Mouse (Mus musculus) left cerebral cortex, adult 2 months (tissue): ENCODE results near the gene F830045P16Rik. TPM values are rescaled to one million over a fixed set of nuclear protein-coding genes. Genes with fewer than 3 reads are reported as not detected.
A peak's percentile ranks its signal among the peaks of the same experiment; 100 is the strongest.

Source experiments
- DNase-seq, 2 experiments: peaks; one replicate each; pipeline ENCODE4 v3.0.0; 2021 to 2022; ENCODE audit warnings: low spot score in 2 of 2, mixed read lengths in 1 of 2; ENCODE audit errors: extremely low spot score in 1 of 2
- H3K27ac ChIP-seq: fragments of 200-600 bp; 2 replicates; pipeline ENCODE4 v1.8.1; 2022
- H3K4me3 ChIP-seq: fragments of 200-600 bp; 2 replicates; pipeline ENCODE4 v1.8.1; 2022
- CTCF ChIP-seq: fragments of 200-600 bp; IDR thresholded peaks from 2 replicates; pipeline ENCODE4 v1.8.1; 2022; ENCODE audit warnings: antibody characterized with exemption, mild to moderate bottlenecking, moderate library complexity
- intact Hi-C: fragments of 180-260 bp; cut with DNase I; formaldehyde crosslinking; loops from one replicate; pipeline ENCODE4 v1.15.1; 2025
- long read RNA-seq, 2 experiments: library from polyadenylated mRNA; stranded (forward); transcript quantifications; one replicate each; pipeline ENCODE4 v2.0.0; 2021; ENCODE audit warnings: borderline mapping rate in 2 of 2
- total RNA-seq, 2 experiments: library from RNA; stranded (reverse); gene quantifications; 2 replicates each; pipeline ENCODE4 v1.2.3; 2021

Gene F830045P16Rik
- 1 to 10 TPM in 1 of 2 experiments, under 1 TPM in 1; 0.47 to 1.3 TPM for total RNA-seq
- long read RNA-seq, experiment 1, partial matches to known transcripts, result 1 of 4 reads
- long read RNA-seq, experiment 1, other reads (novel, unspliced or antisense), result 3 of 4 reads
- long read RNA-seq, experiment 2, partial matches to known transcripts, result 0 of 2 reads
- long read RNA-seq, experiment 2, other reads (novel, unspliced or antisense), result 2 of 2 reads

GRCm38 (mm10) chr2:129536377-129536776 is at the start of gene F830045P16Rik:
TSS of gene F830045P16Rik (minus strand) at chr2:129536602.
- Histone ChIP-seq H3K4me3 (no peak within 1 kb of the TSS), H3K27ac (no peak within 1 kb of the TSS)
- no peak for DNase-seq
- TF ChIP-seq CTCF, result no peak
- intact Hi-C loops, result loop anchor here (2.0 kb wide), 1 partner anchor 34 kb away; no protein-coding TSS in a partner anchor

- no peak overlapping the region for H3K4me3 ChIP-seq
- peak overlapping the region; percentile 16; the same call in 1 of the 2 replicates for H3K27ac ChIP-seq
- no peak for TF ChIP-seq CTCF
- DNase-seq, result no peak
- intact Hi-C loops, result no loop called here
Measured at GRCm38 (mm10) chr2:129585904-129586514, 49.6 kb upstream of the F830045P16Rik start.

- Histone ChIP-seq H3K4me3 (no peak overlapping the region), H3K27ac (no peak overlapping the region)
- DNase-seq, result no peak
- no peak for TF ChIP-seq CTCF
- intact Hi-C loops, result no loop called here
Measured at GRCm38 (mm10) chr2:129584905-129585304, 48.5 kb upstream of the F830045P16Rik start.

- Histone ChIP-seq H3K4me3 (no peak overlapping the region), H3K27ac (no peak overlapping the region)
- TF ChIP-seq CTCF, result no peak
- DNase-seq, result no peak
- intact Hi-C loops, result no loop called here
Measured at GRCm38 (mm10) chr2:129582261-129582660, 45.9 kb upstream of the F830045P16Rik start.

- no peak for TF ChIP-seq CTCF
- no peak overlapping the region for H3K27ac ChIP-seq
- intact Hi-C loops, result no loop called here
- no peak for DNase-seq
- no peak overlapping the region for H3K4me3 ChIP-seq
Measured at GRCm38 (mm10) chr2:129581826-129582225, 45.4 kb upstream of the F830045P16Rik start.

GRCm38 (mm10) chr2:129580656-129581055 is 44.3 kb upstream of the F830045P16Rik start:
- peak; percentile 73 to 78 for DNase-seq
- no peak overlapping the region for H3K4me3 ChIP-seq
- TF ChIP-seq CTCF, result no peak
- no peak overlapping the region for H3K27ac ChIP-seq
- intact Hi-C loops, result no loop called here

- peak in 1 of 2 experiments; percentile 52 for DNase-seq
- no peak for TF ChIP-seq CTCF
- intact Hi-C loops, result no loop called here
Measured at GRCm38 (mm10) chr2:129576611-129577447, 40.4 kb upstream of the F830045P16Rik start.

GRCm38 (mm10) chr2:129575113-129575512 is 38.7 kb upstream of the F830045P16Rik start:
- intact Hi-C loops, result no loop called here
- Histone ChIP-seq H3K4me3 (no peak overlapping the region), H3K27ac (peak overlapping the region; percentile 95)
- no peak for TF ChIP-seq CTCF
- no peak for DNase-seq

More at GRCm38 (mm10) chr2:129576611-129577447, 40.4 kb upstream of the F830045P16Rik start:
- Histone ChIP-seq H3K4me3 (no peak overlapping the region), H3K27ac (peak overlapping the region; percentile 95; the same call in 1 of the 2 replicates)

- peak; percentile 70 to 78 for DNase-seq
- Histone ChIP-seq H3K4me3 (peak overlapping the region; percentile 28), H3K27ac (peak overlapping the region; percentile 95)
- TF ChIP-seq CTCF, result no peak
- intact Hi-C loops, result loop anchor here (1.0 kb wide), 1 partner anchor 19 kb away; no protein-coding TSS in a partner anchor
Measured at GRCm38 (mm10) chr2:129574395-129575046, 38.1 kb upstream of the F830045P16Rik start.

GRCm38 (mm10) chr2:129573701-129574273 is 37.4 kb upstream of the F830045P16Rik start:
- Histone ChIP-seq H3K27ac (peak overlapping the region; percentile 95), H3K4me3 (peak overlapping the region; percentile 28)
- intact Hi-C loops, result loop anchor here (1.0 kb wide), 1 partner anchor 20 kb away; no protein-coding TSS in a partner anchor
- no peak for DNase-seq
- TF ChIP-seq CTCF, result no peak

GRCm38 (mm10) chr2:129569556-129569955 is 33.2 kb upstream of the F830045P16Rik start:
- intact Hi-C loops, result no loop called here
- Histone ChIP-seq H3K27ac (peak overlapping the region; percentile 74), H3K4me3 (no peak overlapping the region)
- peak; percentile 3 for TF ChIP-seq CTCF
- no peak for DNase-seq
